8 mouse cellular contexts compared by ENCODE assay signal in the genomic region with DNA sequence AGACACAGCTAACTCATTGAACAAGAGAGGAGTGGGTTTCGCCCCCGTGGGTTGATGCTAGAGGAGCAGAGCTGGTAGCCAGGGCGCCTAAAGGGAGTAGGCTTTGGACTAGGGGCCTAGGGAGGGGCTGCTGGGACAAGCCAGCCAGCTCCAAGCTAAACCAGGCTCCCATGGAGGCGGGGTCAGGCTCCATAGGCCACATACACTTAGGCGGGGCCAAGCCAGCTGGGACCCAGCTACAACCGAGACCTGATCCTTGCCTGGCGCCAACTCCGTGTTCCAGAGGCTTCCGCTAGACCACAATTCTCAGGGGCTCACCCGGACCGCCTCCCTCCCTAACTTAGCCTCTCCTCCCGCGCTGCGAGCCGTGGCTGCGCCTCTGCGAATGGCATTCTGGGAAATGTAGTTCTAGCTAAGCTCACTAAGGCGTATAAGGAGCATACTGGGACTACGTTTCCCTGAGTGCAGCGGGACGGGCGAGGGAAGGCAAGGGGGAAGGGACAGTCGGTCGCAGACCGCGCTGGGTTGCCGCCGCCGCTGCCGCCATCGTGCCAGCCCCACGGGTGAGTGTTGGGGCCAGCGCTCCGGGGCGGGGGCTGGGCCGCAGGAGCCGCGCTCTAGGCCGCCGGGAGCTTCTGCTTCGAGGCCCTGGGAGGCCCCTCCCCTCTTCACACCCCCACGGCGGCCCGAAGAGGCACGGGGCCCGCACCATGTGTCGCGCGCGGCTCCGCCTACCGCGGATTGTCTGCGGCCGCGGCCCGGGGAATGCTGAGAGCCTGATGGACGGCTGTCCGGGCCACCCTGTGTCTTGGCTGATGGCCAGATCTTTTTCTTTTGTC. TPM values are rescaled to one million over a fixed set of nuclear protein-coding genes. Genes with fewer than 3 reads are reported as not detected.
DNase-seq lines count a peak whose midpoint lies in the region; ATAC-seq and TF ChIP-seq lines count a peak whose summit lies in the region.

A gene (plus strand): TSS at position 438 of the 839 bp plus-strand sequence.

- no peak for TF ChIP-seq CTCF in bone marrow macrophage, adult 2 months (IDR thresholded peaks at IDR 0.05; ENCODE audit: low read depth, low read length)
- no peak for TF ChIP-seq CTCF in embryonic fibroblast, embryonic 13.5 days (IDR thresholded peaks at IDR 0.05; ENCODE audit: borderline replicate concordance, insufficient read depth, low read length)

- no peaks in the 10 kb centered on the region for H3K27me3 ChIP-seq in kidney, embryonic 14.5 days (ENCODE audit: control insufficient read depth, insufficient read depth, low read length)
- H3K27me3 ChIP-seq in limb, embryonic 15.5 days = no peaks in the 10 kb centered on the region

- H3K27ac ChIP-seq in bone marrow macrophage, adult 2 months (ENCODE audit: insufficient read depth, low read depth, low read length) = peak within 1 kb of the TSS; percentile 70
- peak within 1 kb of the TSS; percentile 70 for H3K27ac ChIP-seq in embryonic fibroblast, embryonic 13.5 days (ENCODE audit: insufficient read depth, low read length)
- H3K27ac ChIP-seq in kidney, embryonic 14.5 days (ENCODE audit: low read depth, low read length) = peak within 1 kb of the TSS; percentile 85
- H3K27ac ChIP-seq in limb, embryonic 15.5 days = peak within 1 kb of the TSS; percentile 94

- peak within 1 kb of the TSS; percentile 97 for H3K9ac ChIP-seq in kidney, embryonic 14.5 days (ENCODE audit: low read depth, low read length)
- peak within 1 kb of the TSS; percentile 95 for H3K9ac ChIP-seq in limb, embryonic 15.5 days

- H3K9me3 ChIP-seq in kidney, embryonic 14.5 days (ENCODE audit: control insufficient read depth, low read length) = no peaks in the 10 kb centered on the region
- H3K9me3 ChIP-seq in limb, embryonic 15.5 days = no peaks in the 10 kb centered on the region

- DNase-seq in A20 (ENCODE audit: low read depth, low spot score) = peak; percentile 97
- peak; percentile 98 to 99 for DNase-seq in heart, adult 9 months (ENCODE audit: low spot score in 2 of 2)
- DNase-seq in monocyte, adult 2 months (ENCODE audit: low read depth in 1 of 2, low spot score in 2 of 2) = peak; percentile 83 to 91
- peak; percentile 94 to 95 for DNase-seq in spleen, postnatal 36 days (ENCODE audit: low spot score in 2 of 2)

- peaks cover 3% of the 10 kb centered on the region; the same call in 1 of the 2 replicates for H3K36me3 ChIP-seq in kidney, embryonic 14.5 days (ENCODE audit: control insufficient read depth, insufficient read depth, low read length)
- peaks cover 12% of the 10 kb centered on the region for H3K36me3 ChIP-seq in limb, embryonic 15.5 days

- under 1% methylated on average over 59 of the region's 59 CpGs for WGBS in kidney, embryonic 14.5 days
- under 1% methylated on average over 59 of the region's 59 CpGs for WGBS in limb, embryonic 15.5 days

- peak within 1 kb of the TSS; percentile 70 for H3K4me3 ChIP-seq in bone marrow macrophage, adult 2 months (ENCODE audit: insufficient read depth, low read length)
- peak within 1 kb of the TSS; percentile 74 for H3K4me3 ChIP-seq in embryonic fibroblast, embryonic 13.5 days (ENCODE audit: insufficient read depth, low read length)
- H3K4me3 ChIP-seq in kidney, embryonic 14.5 days (ENCODE audit: low read length) = peak within 1 kb of the TSS; percentile 98
- peak within 1 kb of the TSS; percentile 96 for H3K4me3 ChIP-seq in limb, embryonic 15.5 days

- ATAC-seq in kidney, embryonic 14.5 days (ENCODE audit: low FRiP score, low TSS enrichment) = peak; percentile 98
- ATAC-seq in limb, embryonic 15.5 days (ENCODE audit: insufficient number of reproducible peaks, low FRiP score, low TSS enrichment, low read depth) = peak; percentile 98

- peaks cover 31% of the 10 kb centered on the region for H3K4me1 ChIP-seq in bone marrow macrophage, adult 2 months (ENCODE audit: control insufficient read depth, insufficient read depth, low read length)
- H3K4me1 ChIP-seq in embryonic fibroblast, embryonic 13.5 days (ENCODE audit: control insufficient read depth, insufficient read depth, low read length) = peaks cover 8% of the 10 kb centered on the region; the same call in 1 of the 2 replicates
- H3K4me1 ChIP-seq in kidney, embryonic 14.5 days (ENCODE audit: control insufficient read depth, insufficient read depth, low read length) = peaks cover 35% of the 10 kb centered on the region
- H3K4me1 ChIP-seq in limb, embryonic 15.5 days = peaks cover 60% of the 10 kb centered on the region

- TF ChIP-seq POLR2A in bone marrow macrophage, adult 2 months (IDR thresholded peaks at IDR 0.05; ENCODE audit: borderline replicate concordance, low read depth, low read length) = no peak
- peak; percentile 84 for TF ChIP-seq POLR2A in embryonic fibroblast, embryonic 13.5 days (IDR thresholded peaks at IDR 0.05; ENCODE audit: low read depth, low read length)

- H3K4me2 ChIP-seq in kidney, embryonic 14.5 days (replicated peaks; ENCODE audit: low read depth, low read length) = peak within 1 kb of the TSS; percentile 94
- H3K4me2 ChIP-seq in limb, embryonic 15.5 days = peak within 1 kb of the TSS; percentile 73

RNA-seq across cellular contexts. Expression of the gene that starts here (rescaled TPM):
- polyA plus RNA-seq in bone marrow macrophage, adult 2 months (2012; ENCODE audit: insufficient read depth, insufficient read length, missing spikeins) = 2.2 TPM in 1 of 2 replicates, not detected in the other
- polyA plus RNA-seq in embryonic fibroblast, embryonic 13.5 days (2011; ENCODE audit: insufficient read length, low read depth, missing spikeins) = 90.4 and 119 TPM in 2 replicates
- 329 and 342 TPM in 2 replicates for polyA plus RNA-seq in kidney, embryonic 14.5 days (2014; fragmentation: Nextera tagmentation; extraction: Ambion mirVana)
- polyA plus RNA-seq in limb, embryonic 15.5 days (2015; fragmentation: Nextera tagmentation; extraction: Ambion mirVana) = 195 and 202 TPM in 2 replicates

Comparison
In these comparisons a context has a peak if more than half of its experiments do, and no peak if none do; other contexts are left out.
1. Peak in every context shown above with its lines: DNase-seq, ATAC-seq, H3K4me3 ChIP-seq and H3K27ac ChIP-seq.
2. RNA of the gene that starts here (polyA plus RNA-seq): 329 to 342 TPM in kidney, embryonic 14.5 days, 195 to 202 TPM in limb, embryonic 15.5 days and 90.4 to 119 TPM in embryonic fibroblast, embryonic 13.5 days; 2.2 TPM in bone marrow macrophage, adult 2 months; every median in the first group is over 10 times any median in the second.